Mouse (Mus musculus) mouse embryonic stem cell (cell line): ENCODE results near the gene Cyp4f18.
"Not testable (repeated sequence)": the region's sequence is repeated elsewhere in the genome, so short reads cannot be mapped to it uniquely, and the experiment has no call there.

Source experiments
- in situ Hi-C, 2 experiments: fragments of 300-500 bp; cut with MboI; formaldehyde crosslinking; loops; 1 replicate in 1 of 2; 3 replicates in 1 of 2; pipeline ENCODE4 v1.14.3; 2019 to 2020; ENCODE audit warnings: low sequenced_read_pairs in 2 of 2, low pct_unique_long_range_greater_than_20kb in 1 of 2, mixed read lengths in 1 of 2; ENCODE audit not compliant: unreplicated experiment in 1 of 2

The Cyp4f18 gene

DNA sequence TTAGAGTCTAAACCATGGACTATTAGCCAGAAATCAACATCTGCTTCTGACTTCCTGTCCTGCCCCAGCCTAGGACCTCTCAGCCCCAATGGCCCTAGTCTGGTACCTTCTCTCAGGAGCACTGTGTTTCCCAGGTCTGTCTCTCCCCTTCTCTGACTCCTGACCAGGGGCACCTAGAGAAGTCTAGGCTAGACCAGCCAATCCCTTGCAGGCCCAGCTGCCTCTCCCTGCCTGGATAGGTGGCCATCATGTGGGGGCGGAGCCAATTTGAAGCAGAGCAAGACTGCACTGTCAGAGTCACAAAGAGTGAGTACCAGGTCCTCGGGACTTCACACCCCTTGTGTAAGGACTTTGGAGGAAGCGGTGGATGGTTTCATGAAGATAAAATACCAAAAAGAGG lies at the start of gene Cyp4f18:
Cyp4f18 (minus strand) TSS at position 154 of the 400 bp plus-strand sequence.
- in situ Hi-C loops = no loop called here

DNA sequence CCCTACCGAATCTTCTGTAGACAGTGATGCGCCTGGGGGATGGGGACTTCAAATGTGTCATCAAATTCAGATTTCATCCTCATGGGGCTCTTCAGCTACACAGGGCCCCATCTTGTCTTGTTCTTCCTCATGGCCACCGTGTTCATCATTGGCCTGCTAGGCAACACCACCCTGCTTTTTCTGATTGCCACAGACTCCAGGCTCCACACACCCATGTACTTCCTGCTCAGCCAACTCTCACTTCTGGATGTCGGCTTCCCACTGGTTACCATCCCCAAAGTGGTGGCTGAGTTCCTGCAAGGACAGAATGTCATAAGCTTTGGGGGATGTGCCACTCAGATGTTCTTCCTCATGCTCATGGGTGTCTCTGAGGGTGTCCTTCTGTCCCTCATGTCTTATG lies 48.2 kb upstream of the Cyp4f18 start:
- in situ Hi-C loops = not testable (repeated sequence)

DNA sequence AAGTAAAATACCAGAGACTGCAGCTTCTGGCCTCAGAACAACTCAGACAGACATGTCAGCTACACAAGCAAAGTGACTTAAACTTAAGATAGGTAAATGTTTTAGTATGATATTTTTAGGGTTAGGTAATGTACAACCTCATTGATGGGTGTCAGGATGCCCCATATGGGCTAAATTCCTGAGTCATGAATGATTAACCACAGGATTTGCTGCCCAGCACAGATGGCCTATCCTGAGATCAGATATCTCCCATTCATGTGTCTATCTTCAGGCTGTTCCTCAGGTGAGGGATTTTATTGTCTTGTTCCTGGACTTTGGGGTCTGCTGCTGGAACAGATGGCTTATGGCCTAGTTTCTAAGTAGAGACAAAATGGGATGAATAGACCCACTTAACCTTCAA lies 45.2 kb upstream of the Cyp4f18 start:
- in situ Hi-C loops = not testable (repeated sequence)

DNA sequence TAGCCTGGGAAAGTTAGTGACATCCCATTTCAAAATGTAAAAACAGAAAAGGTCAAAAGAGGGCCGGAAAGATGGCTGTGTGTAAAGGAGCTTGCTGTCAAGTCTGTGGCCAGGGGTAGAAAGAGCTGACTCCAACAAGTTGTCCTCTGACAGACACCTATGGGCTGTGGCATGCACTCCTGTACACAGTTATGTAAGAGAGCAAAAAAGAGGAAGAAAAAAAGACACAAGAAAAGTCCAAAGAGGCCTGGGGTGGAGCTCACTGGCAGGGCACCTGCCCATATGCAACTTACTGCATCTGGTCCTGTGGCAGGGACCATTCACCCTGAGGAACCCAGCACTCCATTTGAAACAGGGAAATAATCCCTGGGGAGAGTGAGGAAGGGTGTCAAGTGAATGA lies 33.1 kb upstream of the Cyp4f18 start:
- in situ Hi-C loops = loop anchor here in 1 of 2 experiments (10.0 kb wide), 1 partner anchor 52 kb away; no protein-coding TSS in a partner anchor

DNA sequence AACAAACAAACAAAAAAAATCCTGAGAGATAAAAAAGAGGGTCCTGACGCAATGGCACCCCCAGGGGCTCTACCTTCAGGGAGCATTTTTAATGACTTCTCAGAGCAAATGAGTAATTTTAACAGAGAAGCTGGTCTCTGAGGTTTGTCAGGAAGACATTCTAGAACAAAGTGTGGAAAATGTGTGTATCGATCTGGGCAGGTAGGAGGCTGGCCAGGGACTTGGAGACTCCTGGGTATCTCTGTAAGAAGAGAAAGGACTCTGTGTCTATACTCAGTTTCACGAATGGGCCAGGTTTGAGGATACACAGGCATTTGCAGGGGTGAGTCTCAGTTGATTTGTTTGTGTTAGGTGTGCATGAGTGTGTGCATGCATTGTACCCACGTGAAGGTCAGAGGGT lies 31.5 kb upstream of the Cyp4f18 start, which contains the start of gene Olfr372:
Olfr372 (plus strand) TSS at position 301 of the 400 bp plus-strand sequence.
- in situ Hi-C loops = loop anchor here in 1 of 2 experiments (10.0 kb wide), 1 partner anchor 54 kb away; no protein-coding TSS in a partner anchor

DNA sequence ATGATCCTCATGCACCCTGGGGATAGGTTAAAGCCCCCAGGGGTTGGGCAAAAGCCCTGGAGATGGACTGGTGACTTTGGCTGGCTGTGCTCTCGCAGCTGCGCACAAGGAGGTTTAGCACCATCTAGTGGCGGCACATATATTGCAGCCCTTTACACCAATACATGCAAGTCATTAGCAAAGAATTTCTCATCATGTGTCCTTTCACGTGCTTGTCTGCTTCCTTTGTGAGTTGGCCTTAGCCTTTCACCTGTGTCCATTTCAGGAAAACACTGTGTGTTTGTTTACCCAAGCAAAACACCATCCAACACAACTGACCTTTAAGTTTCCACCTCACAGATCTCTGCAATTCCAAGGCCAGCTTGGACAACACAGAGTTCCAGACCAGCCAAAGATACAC lies 23.5 kb upstream of the Cyp4f18 start:
- in situ Hi-C loops = not testable (repeated sequence)

DNA sequence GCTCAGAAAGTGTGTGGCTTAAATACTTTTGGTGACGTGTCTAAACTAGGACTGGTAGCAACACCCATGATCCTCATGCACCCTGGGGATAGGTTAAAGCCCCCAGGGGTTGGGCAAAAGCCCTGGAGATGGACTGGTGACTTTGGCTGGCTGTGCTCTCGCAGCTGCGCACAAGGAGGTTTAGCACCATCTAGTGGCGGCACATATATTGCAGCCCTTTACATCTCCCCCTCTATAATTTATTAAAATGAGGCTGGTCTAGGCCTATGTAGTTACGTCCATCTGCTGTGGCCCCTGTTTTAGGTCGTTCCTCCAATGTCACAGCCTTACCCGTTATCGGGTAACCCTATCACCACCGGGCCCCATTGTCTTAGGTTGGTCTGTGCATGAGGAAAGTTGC lies 15.5 kb upstream of the Cyp4f18 start:
- in situ Hi-C loops = not testable (repeated sequence)

DNA sequence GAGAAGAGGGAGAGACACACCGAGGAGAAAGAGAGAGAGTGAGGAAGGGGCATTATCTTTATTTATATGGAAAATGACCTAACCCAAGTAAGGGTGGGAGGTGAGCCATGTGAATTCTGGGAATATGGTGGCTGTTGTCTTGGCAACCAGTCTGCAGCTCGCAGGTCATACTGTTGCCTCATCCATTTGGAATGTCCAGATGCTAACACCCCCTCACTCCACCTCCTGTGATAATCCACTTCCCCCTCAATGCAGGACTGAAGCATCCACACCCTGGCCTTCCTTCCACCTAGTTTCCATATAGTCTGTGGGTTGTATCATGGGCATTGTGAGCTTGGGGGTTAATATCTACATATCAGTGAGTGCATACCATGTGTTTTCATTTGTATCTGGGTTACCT lies 10.4 kb upstream of the Cyp4f18 start:
- in situ Hi-C loops = loop anchor here (5.0 to 10.0 kb wide), 2 partner anchors 45 to 47 kb away; no protein-coding TSS in a partner anchor

DNA sequence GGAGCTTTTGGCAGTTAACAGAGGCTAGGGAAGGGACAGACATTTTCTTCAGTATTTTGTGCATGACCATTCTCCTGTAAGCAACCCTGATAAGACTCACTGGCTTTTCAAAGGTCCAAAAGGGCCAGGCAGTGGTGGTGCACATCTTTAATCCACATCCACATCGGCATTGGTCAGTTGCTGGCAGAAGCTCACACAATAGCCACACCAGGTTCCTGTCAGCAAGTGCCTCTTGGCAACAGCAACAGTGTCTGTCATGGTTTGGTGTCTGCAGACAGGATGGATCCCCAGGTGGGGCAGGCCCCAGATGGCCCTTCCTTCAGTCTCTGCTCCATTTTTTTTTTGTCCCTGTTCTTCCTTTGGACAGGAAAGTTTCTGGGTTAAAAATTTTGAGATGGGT lies 9.6 kb upstream of the Cyp4f18 start:
- in situ Hi-C loops = loop anchor here (5.0 to 10.0 kb wide), 2 partner anchors 46 to 48 kb away; no protein-coding TSS in a partner anchor

DNA sequence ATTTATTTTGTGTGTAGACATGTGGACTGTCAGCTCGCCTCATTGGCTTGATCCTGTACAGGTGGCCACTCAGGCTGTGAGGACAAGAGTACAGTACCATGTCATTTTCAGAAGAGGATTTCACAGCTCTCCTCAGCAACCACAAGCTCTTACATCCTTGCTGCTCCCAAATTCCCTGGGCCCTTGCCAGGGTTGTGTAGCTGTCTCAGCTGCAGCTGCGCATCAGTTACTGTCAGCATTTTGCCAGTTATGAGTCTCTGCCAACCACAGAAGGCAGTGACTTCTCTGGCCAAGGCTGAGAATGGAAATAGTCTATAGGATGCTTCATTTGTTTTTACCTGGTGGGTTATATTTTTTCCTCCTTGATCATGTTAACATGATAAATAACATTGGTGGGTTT lies 8.7 kb upstream of the Cyp4f18 start:
- in situ Hi-C loops = loop anchor here (5.0 to 10.0 kb wide), 2 partner anchors 47 to 49 kb away; no protein-coding TSS in a partner anchor

DNA sequence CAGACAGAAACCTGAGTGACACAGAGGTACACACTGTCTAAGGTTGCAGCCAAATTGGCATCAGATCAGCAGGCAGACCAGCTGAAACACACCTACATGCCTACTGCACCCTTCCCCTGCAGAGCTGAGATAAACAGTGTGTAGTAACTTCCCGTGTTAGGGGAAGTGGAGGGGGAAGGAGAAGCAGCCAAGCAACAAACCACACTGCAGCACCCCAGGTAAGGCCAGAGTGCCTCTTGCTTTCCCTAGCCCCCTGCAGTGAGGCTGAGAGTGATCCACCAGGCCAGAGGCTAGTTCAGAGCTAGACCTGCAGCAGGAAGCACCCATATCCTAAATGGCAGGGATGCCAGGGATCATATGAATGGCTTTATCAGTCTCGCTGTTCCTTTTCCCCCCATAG lies 7.9 kb upstream of the Cyp4f18 start:
- in situ Hi-C loops = loop anchor here (5.0 to 10.0 kb wide), 2 partner anchors 47 to 50 kb away; no protein-coding TSS in a partner anchor

DNA sequence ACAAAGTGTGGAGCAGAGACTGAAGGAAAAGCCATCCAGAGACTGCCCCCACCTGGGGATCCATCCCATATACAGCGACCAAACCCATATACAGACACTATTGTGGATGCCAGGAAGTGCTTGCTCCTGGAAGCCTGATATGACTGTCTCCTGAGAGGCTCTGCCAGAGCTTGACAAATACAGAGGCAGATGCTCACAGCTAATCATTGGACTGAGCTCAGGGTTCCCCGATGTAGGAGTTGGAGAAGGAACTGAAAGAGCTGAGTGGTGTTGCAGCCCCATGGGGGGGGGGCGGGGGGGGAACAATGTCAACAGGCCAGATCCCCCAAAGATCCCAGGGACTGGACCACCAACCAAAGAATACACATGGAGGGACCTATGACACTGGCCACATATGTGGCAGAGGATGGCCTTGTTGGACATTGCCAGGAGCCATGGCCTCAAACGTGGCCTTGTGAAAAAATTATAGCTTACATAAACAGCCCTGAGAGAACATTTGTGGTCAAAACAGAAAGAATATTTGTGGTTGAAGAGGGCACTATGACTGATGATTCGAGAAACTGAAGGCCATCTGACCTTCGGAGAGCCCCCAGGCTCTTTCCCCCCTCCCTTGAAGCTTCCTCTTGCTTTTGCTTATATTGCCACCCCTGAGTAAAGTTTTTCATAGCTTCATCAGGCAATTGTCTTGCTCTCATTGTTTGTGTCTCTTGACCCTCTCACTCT lies 4.2 kb upstream of the Cyp4f18 start:
- in situ Hi-C loops = loop anchor here in 1 of 2 experiments (10.0 kb wide), 1 partner anchor 51 kb away; no protein-coding TSS in a partner anchor

DNA sequence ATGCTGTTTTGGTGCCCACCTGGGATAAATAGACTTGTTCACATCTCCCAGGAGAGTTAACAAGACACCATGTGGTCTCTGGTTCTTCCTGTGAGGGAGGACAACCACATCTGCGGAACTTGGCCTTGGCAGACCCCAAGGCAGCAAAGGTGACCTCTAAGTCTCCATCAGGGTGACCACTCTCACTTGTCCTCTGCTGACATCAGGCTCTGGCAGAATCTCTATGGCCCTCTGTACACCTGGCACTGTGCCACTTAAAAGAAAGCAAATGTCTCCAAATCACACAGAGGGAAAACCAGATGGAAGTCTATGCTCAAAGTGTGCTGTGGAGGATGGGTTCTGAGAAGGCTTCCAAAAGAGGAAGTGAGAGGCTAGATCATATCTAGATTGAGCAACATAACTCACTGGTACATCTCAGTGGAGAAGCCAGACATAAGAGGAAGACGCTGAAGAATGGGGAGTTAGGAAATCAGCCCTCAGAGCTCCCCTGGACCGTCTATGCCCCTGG lies 1.2 kb downstream of the Cyp4f18 start:
- in situ Hi-C loops = no loop called here

DNA sequence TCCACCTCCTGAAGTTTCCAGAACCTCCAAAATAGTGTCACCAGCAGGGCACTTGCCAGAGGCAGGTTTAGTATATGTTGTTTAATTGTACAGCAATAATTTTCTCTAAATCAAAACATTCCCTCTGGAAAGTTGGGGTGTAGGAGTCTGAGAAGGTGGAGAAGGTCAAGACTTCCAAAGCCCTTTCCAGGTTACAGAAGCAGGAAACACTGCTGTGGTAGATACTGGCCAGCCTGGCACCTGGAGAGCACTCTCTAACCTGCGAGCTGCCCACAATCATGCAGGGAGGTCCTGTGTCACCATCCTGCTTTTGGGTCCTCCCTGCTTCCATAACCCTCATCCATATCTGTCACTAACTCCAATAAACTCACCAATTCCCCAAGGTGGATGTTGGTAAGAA lies 2.7 kb downstream of the Cyp4f18 start:
- in situ Hi-C loops = no loop called here

DNA sequence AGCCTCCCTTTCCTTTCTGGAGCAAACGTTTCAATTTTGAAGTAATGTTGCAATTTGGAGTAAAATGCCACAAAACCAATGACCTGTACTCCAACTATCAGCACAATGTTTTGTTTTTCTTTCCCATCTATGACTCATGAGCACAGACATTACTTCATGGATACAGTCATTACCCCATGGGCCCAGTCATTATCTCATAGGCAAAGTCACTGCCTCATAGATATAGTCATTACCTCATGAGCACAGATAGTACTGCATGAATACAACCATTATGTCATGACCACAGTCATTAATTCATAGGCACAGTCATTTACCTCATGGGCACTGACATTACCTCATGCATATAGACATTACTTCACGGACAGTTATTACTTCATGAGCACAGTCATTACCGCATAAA lies 3.5 kb downstream of the Cyp4f18 start:
- in situ Hi-C loops = no loop called here

DNA sequence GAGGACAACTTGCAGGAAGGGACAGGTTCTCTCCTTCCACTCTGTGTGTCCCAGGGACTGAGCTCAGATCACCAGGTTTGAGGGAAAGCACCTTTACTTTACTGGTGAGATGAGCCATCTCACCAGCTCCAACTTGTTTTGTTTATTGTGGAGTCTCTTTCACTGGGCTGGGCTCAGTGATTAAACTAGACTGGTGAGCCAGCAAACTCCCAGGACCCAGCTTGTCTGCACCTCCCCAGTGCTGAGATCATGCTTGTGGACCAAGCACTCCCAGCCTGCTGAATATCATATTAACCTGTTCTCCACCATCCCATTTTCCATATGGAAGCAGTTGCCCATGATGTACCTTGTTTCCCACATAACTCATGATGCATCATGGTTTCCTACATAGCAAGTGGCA lies 6.5 kb downstream of the Cyp4f18 start:
- in situ Hi-C loops = no loop called here

DNA sequence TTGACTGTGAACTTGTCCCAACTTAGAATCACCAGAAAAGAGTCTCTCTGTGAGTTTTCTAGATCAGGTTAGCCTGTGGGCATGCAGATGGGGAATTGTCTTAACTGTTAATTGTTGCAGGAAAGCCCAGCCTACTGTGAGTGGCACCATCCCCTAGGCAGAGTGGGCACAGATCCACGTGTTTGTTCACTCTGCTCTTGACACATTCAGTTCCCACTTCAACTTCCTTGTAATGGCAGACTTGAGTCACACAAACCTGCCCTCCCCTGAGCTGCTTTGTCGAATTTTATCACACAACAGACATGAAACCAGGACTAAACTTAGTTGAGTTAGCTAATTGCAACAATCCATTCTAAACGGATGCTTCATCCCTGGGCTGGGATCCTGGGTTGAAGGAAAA lies 9.2 kb downstream of the Cyp4f18 start:
- in situ Hi-C loops = no loop called here

DNA sequence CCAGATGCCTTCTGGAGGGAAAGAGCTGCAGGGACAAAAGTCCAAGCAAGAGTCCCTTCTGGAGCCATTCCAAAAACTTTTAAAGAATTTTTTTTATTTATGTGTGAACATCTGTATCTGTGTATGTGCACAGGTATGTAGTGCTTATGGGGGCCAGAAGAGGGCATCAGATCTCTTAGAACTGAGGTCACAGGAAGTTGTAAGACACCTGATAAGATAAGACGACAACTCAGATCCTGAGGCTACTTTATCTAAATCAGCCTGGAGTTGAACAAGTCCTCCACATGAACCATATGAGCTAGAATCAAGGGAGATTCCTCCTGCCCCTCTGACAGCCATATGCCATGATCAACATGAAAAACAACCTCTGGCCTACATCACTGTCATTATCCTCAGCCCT lies 10.0 kb downstream of the Cyp4f18 start:
- in situ Hi-C loops = loop anchor here (10.0 to 25.0 kb wide), 3 partner anchors 275 to 862 kb away; partner anchors contain the start of genes B3gnt3 (in 1 of the 2) and Fcho1 (in 1 of the 2)

DNA sequence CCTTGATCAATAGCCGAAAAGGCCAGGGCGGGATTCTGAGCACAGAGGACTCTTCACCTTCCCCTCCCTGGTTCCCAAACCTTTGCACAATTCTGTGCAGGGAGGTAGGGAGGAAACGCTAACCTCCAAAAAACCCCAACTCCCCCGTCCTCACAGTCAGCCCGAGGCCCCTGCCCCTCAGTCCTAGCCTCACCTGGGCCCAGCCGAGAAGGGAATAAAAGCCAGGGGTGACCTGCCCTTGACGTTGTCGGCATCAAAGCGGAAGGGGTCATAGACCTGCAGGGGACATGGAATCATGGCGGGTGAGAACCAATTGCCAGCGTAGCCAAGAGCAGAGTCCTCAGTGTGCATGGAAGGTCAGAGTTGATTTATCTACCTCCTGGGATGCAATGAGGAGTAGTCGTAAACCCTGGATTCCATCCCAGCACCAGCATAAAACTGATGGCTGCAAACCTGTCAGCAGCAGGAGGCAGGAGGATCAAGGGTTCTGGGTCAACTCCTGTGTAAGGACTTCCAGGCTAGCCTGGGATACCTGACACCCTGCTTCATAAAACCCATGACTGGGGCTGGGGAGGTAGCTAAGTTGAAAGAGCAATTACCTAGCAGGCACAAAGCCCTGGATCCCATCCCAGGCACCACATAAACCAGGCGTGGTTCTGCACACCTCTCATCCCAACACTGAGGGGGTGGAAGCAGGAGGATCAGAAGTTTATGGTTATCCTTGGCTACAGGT lies 20.4 kb downstream of the Cyp4f18 start:
- in situ Hi-C loops = loop anchor here (25.0 kb wide), 2 partner anchors 277 to 852 kb away; partner anchors contain the start of gene B3gnt3 (in 1 of the 2)
